In genomic region chr15:27234770-27235169, GRCm38 (mm10) we compare ENCODE assay signal across 8 mouse cellular contexts.
A peak's percentile ranks its signal among the peaks of the same experiment; 100 is the strongest.
DNase-seq lines count a peak whose midpoint lies in the region; ATAC-seq lines count a peak whose summit lies in the region.

No protein-coding gene starts in this region.

- H3K9me3 ChIP-seq in hindbrain, embryonic 10.5 days, result no peaks in the 10 kb centered on the region

- peak; percentile 21 for DNase-seq in gastrocnemius, adult 18-20 months (ENCODE audit: low spot score)
- no peak for DNase-seq in gastrocnemius, postnatal 25 days
- DNase-seq in adrenal gland, postnatal 10 days, result peak; percentile 75
- peak; percentile 64 for DNase-seq in embryo, embryonic 11.5 days (ENCODE audit: low read depth, low spot score)
- peak; percentile 68 for DNase-seq in hindbrain, embryonic 10.5 days (ENCODE audit: low spot score)
- peak; percentile 26 for DNase-seq in layer of hippocampus, adult 9-10 months (ENCODE audit: low spot score)
- peak; percentile 57 for DNase-seq in right cerebral cortex, postnatal 14 days

- H3K4me1 ChIP-seq in hindbrain, embryonic 10.5 days (replicated peaks), result no peaks in the 10 kb centered on the region

- no peaks in the 10 kb centered on the region for H3K27me3 ChIP-seq in hindbrain, embryonic 10.5 days (ENCODE audit: insufficient read depth, poor library complexity, severe bottlenecking)

- H3K4me3 ChIP-seq in hindbrain, embryonic 10.5 days, result no peak overlapping the region

- no peak overlapping the region for H3K27ac ChIP-seq in hindbrain, embryonic 10.5 days

- H3K36me3 ChIP-seq in hindbrain, embryonic 10.5 days, result no peaks in the 10 kb centered on the region

- peak; percentile 98 for ATAC-seq in megakaryocyte progenitor cell, adult 5-6 weeks (replicated peaks; ENCODE audit: poor library complexity)

- WGBS in hindbrain, embryonic 10.5 days, result 24% methylated on average over 4 of the region's 4 CpGs
